Mouse (Mus musculus) myocyte (in vitro differentiated cells): ENCODE results near the gene Dnmt3l.
"Not testable (repeated sequence)": the region's sequence is repeated elsewhere in the genome, so short reads cannot be mapped to it uniquely, and the experiment has no call there.

Experiments used
- CEBPB ChIP-seq: IDR thresholded peaks from 2 replicates; pipeline ENCODE4 v1.6.1; 2011; ENCODE audit warnings: mild to moderate bottlenecking, moderate library complexity; ENCODE audit not compliant: poor library complexity, insufficient read depth, severe bottlenecking
- E2F4 ChIP-seq: IDR thresholded peaks from one replicate; pipeline ENCODE4 v1.6.1; 2011; ENCODE audit warnings: mild to moderate bottlenecking, control low read depth, moderate library complexity; ENCODE audit not compliant: insufficient read depth
- MAX ChIP-seq: IDR thresholded peaks from one replicate; pipeline ENCODE4 v1.6.1; 2011; ENCODE audit warnings: low read depth, mild to moderate bottlenecking, control low read depth
- MYOD1 ChIP-seq, 3 experiments: IDR thresholded peaks; one replicate each; pipeline ENCODE4 v1.6.1; 2011; ENCODE audit warnings: control low read depth in 2 of 3, low read depth in 2 of 3, mild to moderate bottlenecking in 2 of 3, moderate library complexity in 1 of 3; ENCODE audit not compliant: insufficient read length in 2 of 3, control insufficient read depth in 1 of 3
- POLR2A ChIP-seq: IDR thresholded peaks from one replicate; pipeline ENCODE4 v1.6.1; 2011; ENCODE audit warnings: low read depth, mild to moderate bottlenecking, control low read depth, moderate library complexity; ENCODE audit not compliant: insufficient read length
- POLR2AphosphoS2 ChIP-seq: IDR thresholded peaks from one replicate; pipeline ENCODE4 v1.6.1; 2011; ENCODE audit warnings: low read depth, control low read depth; ENCODE audit not compliant: insufficient read length
- REST ChIP-seq: IDR thresholded peaks from one replicate; pipeline ENCODE4 v1.6.1; 2011; ENCODE audit warnings: mild to moderate bottlenecking, control low read depth, moderate library complexity; ENCODE audit not compliant: insufficient read depth, insufficient read length
- SRF ChIP-seq: IDR thresholded peaks from one replicate; pipeline ENCODE4 v1.6.1; 2011; ENCODE audit warnings: low read depth; ENCODE audit not compliant: control insufficient read depth, insufficient read length
- TCF12 ChIP-seq: IDR thresholded peaks from one replicate; pipeline ENCODE4 v1.6.1; 2011; ENCODE audit warnings: mild to moderate bottlenecking, control low read depth; ENCODE audit not compliant: poor library complexity, insufficient read depth, severe bottlenecking
- USF1 ChIP-seq: IDR thresholded peaks from one replicate; pipeline ENCODE4 v1.6.1; 2011; ENCODE audit warnings: low read depth, mild to moderate bottlenecking, control low read depth, moderate library complexity

DNA sequence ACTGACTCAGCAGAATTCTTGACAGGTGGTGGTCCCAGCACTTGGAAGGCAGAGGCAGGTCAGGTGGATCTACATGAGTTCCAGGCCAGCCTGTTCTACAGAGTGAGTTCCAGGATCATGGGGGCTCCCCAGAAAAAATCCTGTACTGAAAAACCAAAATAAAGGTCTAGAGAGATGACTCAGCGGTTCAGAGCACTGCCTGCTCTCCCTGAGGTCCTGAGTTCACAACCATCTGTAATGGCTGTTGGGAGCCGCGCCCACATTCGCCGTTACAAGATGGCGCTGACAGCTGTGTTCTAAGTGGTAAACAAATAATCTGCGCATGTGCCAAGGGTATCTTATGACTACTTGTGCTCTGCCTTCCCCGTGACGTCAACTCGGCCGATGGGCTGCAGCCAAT, 21.8 kb upstream of the Dnmt3l start:
- TF ChIP-seq POLR2A; MAX; MYOD1 (IDR thresholded peaks at IDR 0.05; ENCODE audit: control insufficient read depth in 1 of 3, insufficient read length in 2 of 3, low read depth in 2 of 3); E2F4; TCF12; POLR2AphosphoS2; CEBPB; USF1; SRF; REST: not testable (repeated sequence)
